Comparison of ENCODE assay signal across 18 mouse cellular contexts in the genomic region with DNA sequence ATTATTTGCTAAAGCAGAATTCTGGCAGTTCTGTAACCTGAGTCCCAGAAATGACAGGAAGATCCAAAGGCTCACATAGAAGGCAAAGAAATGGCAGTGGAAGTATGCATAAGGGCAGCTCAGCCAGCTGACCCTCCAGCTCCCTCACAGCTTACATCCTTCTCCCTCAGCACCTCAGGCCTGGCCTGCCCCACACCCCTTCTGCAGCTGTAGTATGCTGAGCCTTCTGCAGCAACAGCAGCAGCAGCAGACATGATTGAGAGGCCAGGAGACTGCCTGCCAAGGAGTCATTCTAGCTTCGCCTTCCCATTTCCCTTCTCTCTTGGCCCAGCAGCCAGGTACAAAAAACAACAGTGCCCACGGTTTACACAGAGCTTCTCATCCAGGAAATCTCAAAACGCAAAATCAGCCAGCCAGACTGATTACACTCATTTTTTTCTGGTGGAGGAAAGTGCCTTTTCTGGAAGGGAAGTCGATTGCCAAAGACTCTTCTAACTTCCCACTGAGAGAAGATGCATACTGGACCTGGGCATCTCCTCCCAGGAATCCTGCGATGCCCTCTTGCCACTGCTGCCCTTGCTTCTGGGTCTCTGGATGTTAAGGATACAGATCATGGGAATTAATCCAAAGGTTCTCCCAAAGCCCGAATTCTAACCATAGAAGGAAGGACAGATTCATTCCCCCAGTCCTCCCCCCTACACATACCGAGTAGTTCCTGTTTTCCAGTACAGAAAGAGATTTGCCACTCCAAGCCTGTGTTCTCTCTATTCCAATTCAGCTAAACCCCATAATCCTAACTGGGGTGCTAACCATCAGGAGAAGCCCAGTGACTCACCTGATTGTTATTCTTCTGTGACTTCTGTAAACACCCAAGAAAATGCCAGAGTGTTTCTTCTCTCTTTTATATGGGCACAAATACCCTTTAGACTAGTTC.
DNase-seq lines count a peak whose midpoint lies in the region; ATAC-seq lines count a peak whose summit lies in the region.
"Had no signal": no experiment of that assay in that cellular context is flagged by ENCODE, and none has a peak within 500 bp of the region (broad histone marks: within the 10 kb centered on the region; RNA-seq: fewer than 3 reads in every experiment).

No protein-coding gene starts in this region.

- no peak for ATAC-seq in hindbrain, embryonic 13.5 days (ENCODE audit: low FRiP score)
- ATAC-seq in heart, embryonic 11.5 days (replicated peaks; ENCODE audit: insufficient number of reproducible peaks, low FRiP score, low TSS enrichment) = no peak
- ATAC-seq: forebrain, embryonic 13.5 days had no signal

- no peak overlapping the region for H3K27ac ChIP-seq in hindbrain, embryonic 13.5 days
- H3K27ac ChIP-seq in hindbrain, embryonic 10.5 days = no peak overlapping the region
- H3K27ac ChIP-seq in heart, embryonic 11.5 days (ENCODE audit: low read depth, low read length) = no peak overlapping the region
- H3K27ac ChIP-seq: forebrain, embryonic 13.5 days; heart, embryonic 10.5 days; limb, embryonic 15.5 days had no signal

- 0 out of 2 replicates have a peak, but pooled peaks cover 11% of the 10 kb centered on the region for H3K4me1 ChIP-seq in hindbrain, embryonic 13.5 days (replicated peaks)
- no peaks in the 10 kb centered on the region for H3K4me1 ChIP-seq in hindbrain, embryonic 10.5 days (replicated peaks)
- H3K4me1 ChIP-seq in heart, embryonic 11.5 days (ENCODE audit: control insufficient read depth, insufficient read depth, low read length) = no peaks in the 10 kb centered on the region
- H3K4me1 ChIP-seq: heart, embryonic 10.5 days had no signal

- H3K9me3 ChIP-seq in hindbrain, embryonic 13.5 days = no peaks in the 10 kb centered on the region
- H3K9me3 ChIP-seq in hindbrain, embryonic 10.5 days = no peaks in the 10 kb centered on the region
- H3K9me3 ChIP-seq in heart, embryonic 11.5 days (replicated peaks; ENCODE audit: control insufficient read depth, low read length) = no peaks in the 10 kb centered on the region
- H3K9me3 ChIP-seq: forebrain, embryonic 13.5 days; heart, embryonic 10.5 days; limb, embryonic 15.5 days had no signal

- H3K9ac ChIP-seq in hindbrain, embryonic 13.5 days = peak overlapping the region; percentile 35; the same call in 1 of the 2 replicates
- no peak overlapping the region for H3K9ac ChIP-seq in heart, embryonic 11.5 days (ENCODE audit: low read depth, low read length)
- H3K9ac ChIP-seq: forebrain, embryonic 13.5 days; limb, embryonic 15.5 days had no signal

- H3K4me3 ChIP-seq in hindbrain, embryonic 13.5 days = no peak overlapping the region
- H3K4me3 ChIP-seq in hindbrain, embryonic 10.5 days = no peak overlapping the region
- no peak overlapping the region for H3K4me3 ChIP-seq in heart, embryonic 11.5 days (ENCODE audit: low read depth, low read length)
- H3K4me3 ChIP-seq: forebrain, embryonic 13.5 days; heart, embryonic 10.5 days; limb, embryonic 15.5 days; myocyte had no signal

- 69% methylated on average over 7 of the region's 7 CpGs for WGBS in hindbrain, embryonic 13.5 days
- 66% methylated on average over 7 of the region's 7 CpGs for whole genome bisulfite sequencing in hindbrain, embryonic 10.5 days
- WGBS in heart, embryonic 11.5 days (ENCODE audit: insufficient replicate concordance) = 49% methylated on average over 7 of the region's 7 CpGs

- H3K27me3 ChIP-seq in hindbrain, embryonic 13.5 days = no peaks in the 10 kb centered on the region
- no peaks in the 10 kb centered on the region for H3K27me3 ChIP-seq in hindbrain, embryonic 10.5 days (ENCODE audit: insufficient read depth, poor library complexity, severe bottlenecking)
- H3K27me3 ChIP-seq in heart, embryonic 11.5 days (ENCODE audit: control insufficient read depth, insufficient read depth, low read length) = no peaks in the 10 kb centered on the region
- H3K27me3 ChIP-seq: forebrain, embryonic 13.5 days; limb, embryonic 15.5 days had no signal

- no peak for DNase-seq in hindbrain, embryonic 10.5 days (ENCODE audit: low spot score)
- DNase-seq in left cerebral cortex, adult 18-20 months (ENCODE audit: low spot score in 2 of 2) = peak; percentile 15 to 18
- no peak for DNase-seq in left cerebral cortex, adult 11 months (ENCODE audit: low spot score)
- peak; percentile 15 to 19 for DNase-seq in right cerebral cortex, adult 2 months (ENCODE audit: low spot score in 2 of 2)
- no peak for DNase-seq in right cerebral cortex, postnatal 4 days
- DNase-seq in telencephalon, adult 2 months (ENCODE audit: low read depth, low spot score) = peak; percentile 57
- DNase-seq: adrenal gland, postnatal 10 days; cerebellum, postnatal 36 days; gastrocnemius, postnatal 14 days; heart, postnatal 36 days; kidney, adult 9 months; thymus, adult 2 months had no signal

- H3K36me3 ChIP-seq in hindbrain, embryonic 13.5 days = no peaks in the 10 kb centered on the region
- no peaks in the 10 kb centered on the region for H3K36me3 ChIP-seq in hindbrain, embryonic 10.5 days
- H3K36me3 ChIP-seq in heart, embryonic 11.5 days (ENCODE audit: control insufficient read depth, insufficient read depth, low read length) = no peaks in the 10 kb centered on the region
- H3K36me3 ChIP-seq: heart, embryonic 10.5 days; limb, embryonic 15.5 days had no signal

- H3K4me2 ChIP-seq in hindbrain, embryonic 13.5 days = no peak overlapping the region
- H3K4me2 ChIP-seq in heart, embryonic 11.5 days = no peak overlapping the region
- H3K4me2 ChIP-seq: forebrain, embryonic 13.5 days; limb, embryonic 15.5 days had no signal

Comparison
In these comparisons a context has a peak if more than half of its experiments do, and no peak if none do; other contexts are left out.
1. DNase-seq: peak in left cerebral cortex, adult 18-20 months (2 of 2), right cerebral cortex, adult 2 months (2 of 2) and telencephalon, adult 2 months (single experiment); none in hindbrain, embryonic 10.5 days (single experiment), left cerebral cortex, adult 11 months (single experiment) and right cerebral cortex, postnatal 4 days (single experiment).